Mouse (Mus musculus): ENCODE measurements at regions not wholly inside any gene's neighbourhood (a gene's known extent, or its start where the extent isn't known, plus 50 kb on each side); places are given as distances from the start of the nearest gene placed in this dataset.

DNA sequence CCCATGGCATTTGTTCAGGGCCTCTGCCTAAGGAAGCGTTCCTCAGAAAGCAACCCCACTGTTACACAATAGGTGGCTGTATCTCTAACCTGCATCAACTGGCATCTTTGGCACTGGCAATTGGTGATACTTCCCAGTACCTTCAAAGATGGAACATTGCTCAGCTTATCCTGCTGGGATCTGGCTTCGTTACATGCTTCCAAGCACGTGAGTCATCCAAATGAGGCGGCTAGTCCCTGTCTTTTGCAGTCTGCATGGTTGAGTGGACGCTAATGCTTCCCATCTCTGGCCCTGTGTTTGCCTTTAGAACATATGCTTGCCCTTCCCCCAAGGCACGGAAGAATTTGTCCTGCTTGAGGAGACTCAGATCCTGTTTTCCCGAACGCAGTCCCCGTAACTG lies 380.2 kb downstream of the Atp23 start:
- TF ChIP-seq CTCF (IDR thresholded peaks at IDR 0.05; ENCODE audit: low read depth, low read length) (no peak), POLR2A (IDR thresholded peaks at IDR 0.05; ENCODE audit: insufficient read depth, low read length) (no peak)
